Mouse (Mus musculus) embryo, embryonic 10.5 days (tissue): ENCODE results near the gene Sox8.

Experiments
- DNase-seq: peaks from one replicate; pipeline ENCODE4 v3.0.0-alpha.2; 2015; ENCODE audit warnings: low spot score

The Sox8 gene

DNA sequence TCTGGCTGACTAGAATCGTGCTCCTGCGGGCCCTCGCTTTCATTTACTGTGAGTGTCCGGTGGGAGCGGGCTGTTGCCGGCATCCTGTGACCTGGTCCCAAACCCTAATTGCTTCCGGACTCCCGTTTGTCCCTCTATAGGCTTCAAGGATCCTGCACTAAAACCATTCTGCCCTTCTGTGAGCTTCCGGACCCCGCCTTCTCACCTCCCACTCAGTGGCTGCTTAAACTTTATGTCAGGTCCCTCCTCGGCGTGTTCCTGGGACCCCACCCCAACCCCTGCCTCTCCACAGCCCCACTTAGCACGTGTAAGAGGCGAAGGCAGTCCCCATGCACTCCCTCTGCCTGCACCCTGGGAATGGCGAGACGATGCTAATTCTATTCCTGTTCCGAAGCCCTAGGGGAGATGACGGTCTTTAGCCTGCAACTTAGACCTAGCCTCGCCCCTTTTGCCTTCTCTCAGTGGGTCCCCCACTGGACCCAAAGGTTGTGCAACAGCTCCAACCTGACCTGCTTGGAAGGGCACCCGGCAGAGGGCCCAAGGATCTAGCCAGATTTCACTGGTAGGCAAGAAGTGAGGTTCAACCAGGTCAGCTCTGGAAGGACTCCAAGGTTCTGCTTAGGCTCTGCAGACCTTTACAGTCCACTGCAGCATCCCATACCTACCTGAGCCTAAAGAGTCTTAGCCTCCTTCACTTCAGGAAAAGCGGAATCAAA, 9.0 kb upstream of the Sox8 start:
- DNase-seq = no peak

DNA sequence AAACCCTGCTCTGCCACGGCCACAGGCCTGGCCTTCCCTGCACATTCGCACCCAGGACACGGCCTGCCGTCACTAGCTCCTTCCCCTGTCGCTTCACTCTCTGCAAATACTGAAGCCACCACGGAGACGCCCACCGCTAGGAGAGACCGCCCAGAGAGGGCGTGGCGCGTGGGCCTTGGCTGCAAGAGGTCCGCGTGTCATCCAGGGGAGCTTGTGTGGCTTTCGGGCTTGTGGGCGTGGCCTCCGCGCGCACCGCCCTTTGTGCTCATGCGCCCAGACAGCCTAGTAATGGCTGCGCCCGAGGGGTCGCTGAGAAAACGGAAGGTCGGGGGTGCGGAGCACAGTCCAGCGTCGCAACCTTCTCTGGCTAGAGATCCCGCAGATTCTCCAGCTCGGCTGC, 8.4 kb upstream of the Sox8 start, which contains the start of gene Lmf1:
Gene Lmf1 (plus strand): TSS at position 166 of the 400 bp plus-strand sequence.
- DNase-seq = peak; percentile 98

DNA sequence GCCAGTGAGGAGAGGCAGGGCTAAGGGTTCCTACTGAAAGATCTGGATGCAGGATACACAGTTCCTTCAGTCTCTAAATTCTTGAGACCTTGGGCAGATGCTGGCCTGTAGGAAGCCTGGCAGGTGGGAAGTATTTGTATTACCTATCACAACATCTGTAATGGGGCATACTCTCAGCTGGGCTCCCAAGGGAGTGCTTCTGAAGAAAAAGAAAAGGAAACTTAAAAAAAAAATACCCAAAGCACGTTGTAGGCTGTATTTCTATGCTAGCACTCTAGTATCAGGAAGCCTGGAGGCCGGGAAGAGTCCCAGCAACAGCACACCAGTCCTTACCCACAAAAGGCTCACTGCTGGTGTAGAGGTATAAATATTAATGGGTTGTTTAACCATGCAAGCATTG, 7.2 kb upstream of the Sox8 start:
- DNase-seq = no peak

DNA sequence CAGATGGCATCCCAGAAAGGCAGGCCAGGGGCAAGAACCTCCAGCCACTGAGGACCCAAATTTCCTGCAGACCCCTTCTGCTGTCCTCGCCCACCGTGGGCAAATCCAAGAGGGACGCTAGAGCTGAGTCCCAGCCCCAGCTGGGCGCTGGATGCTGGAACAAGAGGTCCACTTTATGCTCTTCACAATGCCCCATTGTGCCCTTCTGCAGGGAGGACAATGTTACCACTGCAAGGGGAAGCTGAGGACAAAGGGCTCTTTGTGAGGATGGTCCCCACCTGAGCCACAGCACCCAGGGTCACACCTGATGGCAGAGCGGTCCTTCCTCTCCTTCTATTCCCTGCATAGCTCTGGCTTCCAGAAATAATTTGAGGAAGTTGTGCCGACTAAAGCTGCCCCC, 6.8 kb upstream of the Sox8 start:
- DNase-seq = no peak

DNA sequence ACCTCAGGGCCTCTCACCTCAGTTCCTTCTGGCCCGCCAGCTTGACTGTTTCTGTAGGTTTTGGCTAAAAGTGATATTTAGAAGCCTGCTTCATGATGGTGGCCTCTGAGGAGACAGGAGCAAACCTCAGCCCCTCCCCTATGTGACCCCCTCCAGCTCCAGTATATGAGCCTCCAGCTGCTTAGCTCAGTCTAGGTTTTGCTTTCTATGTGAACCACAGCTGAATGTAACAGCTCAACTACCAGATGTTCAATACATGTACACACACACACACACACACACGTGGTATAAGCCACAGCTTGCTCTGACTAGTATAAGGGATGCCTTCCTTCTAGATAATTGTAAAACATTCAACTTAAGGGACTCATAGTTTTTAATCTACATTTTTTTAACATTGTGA, 5.5 kb upstream of the Sox8 start:
- no peak for DNase-seq

DNA sequence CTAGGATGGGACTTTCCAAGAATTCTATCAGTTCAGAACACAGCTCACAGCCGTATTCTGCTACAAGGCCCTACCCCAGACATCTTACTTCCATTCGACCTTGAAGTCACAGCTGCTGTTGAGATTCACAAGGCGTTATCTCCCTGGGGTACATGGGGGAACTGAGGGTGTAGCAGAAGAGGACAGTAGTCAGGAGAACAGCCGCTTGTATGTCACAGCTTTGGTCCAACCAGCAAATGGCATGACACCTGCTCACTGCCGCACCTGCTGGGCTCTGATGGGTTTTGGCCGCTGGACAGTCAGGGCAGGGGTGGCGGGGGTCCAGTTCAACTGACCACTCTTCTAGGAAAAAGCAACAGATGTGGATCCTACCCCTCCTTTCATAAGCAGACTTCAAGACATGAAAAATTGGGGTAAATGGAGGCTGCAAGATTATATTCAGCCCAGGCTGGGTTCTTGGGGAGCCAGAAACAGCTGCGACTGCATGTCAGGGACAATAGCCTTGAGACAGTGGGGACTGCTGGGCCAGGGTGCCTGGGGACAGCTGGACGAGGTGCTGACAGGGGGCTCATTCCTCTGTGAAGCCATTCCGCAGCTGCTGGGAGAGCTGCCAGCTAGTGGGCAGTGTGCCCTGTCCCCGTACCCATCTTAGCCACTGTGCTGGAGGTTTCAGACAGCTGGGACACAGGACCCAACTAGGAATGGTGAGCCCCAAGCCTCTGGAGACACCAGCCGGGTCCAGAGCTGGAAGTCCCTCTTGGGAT, 4.9 kb upstream of the Sox8 start:
- no peak for DNase-seq

DNA sequence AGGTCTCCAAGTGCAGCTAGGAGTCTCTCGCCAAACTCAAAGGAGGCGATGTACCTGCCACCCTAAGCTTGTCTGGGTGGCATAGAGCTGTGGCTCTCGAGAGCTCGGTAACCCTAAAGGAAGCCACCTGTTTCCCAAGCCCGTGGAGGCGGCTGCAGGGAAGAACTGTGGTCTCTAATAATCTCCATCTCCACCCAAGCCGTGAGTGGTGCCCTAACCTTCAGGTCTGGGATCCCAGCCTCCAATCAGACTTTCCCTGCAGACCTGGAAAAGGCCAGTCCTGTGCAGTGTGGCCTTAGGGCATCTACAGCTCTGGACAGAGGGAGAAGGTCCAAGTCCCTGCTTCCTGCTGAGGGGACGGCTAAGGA, 951 bp upstream of the Sox8 start:
- peak; percentile 18 for DNase-seq

DNA sequence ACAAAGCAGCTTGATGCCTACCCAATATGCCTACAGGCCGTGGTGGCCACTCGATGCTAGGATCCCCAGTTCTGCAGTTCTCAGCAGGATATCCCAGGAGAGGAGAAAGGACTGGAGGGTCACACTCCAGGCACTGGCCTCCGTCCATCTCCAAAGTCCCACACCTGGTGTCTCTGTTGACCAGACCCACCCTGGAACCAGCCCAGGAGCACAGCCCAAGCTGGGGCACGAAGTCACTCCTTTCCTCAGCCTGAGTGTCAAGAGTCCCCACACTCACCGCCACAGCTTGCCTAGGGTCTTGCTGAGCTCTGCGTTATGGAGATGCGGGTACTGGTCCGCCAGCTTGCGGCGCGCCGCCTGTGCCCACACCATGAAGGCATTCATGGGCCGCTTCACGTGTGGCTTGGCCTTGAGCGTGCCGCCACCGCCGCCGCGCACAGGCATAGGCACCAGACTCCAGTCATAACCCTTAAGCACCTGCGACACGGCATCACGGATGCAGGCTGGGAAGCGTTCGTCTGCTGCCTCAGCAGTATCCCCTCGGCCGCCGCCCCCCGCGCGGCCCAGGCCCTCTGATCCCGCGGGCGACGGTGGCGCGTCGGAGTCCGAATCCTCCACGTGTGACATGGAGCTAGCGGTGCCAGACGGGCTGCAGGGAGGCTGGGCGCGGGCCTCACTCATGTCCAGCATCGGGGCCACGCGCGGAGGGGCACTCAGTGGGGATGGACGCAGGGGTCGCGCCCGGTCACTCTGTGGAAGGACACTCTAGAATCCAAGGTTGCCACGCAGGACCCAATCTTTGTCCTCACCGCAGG, 446 bp downstream of the Sox8 start:
- DNase-seq = peak; percentile 37

DNA sequence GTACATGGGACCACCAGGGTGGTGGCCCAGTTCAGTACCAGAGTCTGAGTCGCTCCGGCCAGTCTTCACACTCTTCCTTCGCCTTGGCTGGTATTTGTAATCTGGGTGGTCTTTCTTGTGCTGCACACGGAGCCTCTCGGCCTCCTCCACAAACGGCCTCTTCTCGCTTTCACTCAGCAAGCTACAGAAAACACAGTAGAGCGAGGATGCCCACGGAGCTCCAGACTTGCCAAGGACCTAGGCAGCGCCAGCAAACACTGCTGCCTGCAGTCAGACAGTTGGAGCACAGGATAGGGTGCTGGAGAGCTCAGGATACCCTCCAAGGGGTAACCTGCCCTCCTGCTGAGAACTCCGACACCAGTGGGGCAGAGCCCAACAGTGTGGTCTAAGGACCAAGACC, 1.6 kb downstream of the Sox8 start:
- DNase-seq = no peak

DNA sequence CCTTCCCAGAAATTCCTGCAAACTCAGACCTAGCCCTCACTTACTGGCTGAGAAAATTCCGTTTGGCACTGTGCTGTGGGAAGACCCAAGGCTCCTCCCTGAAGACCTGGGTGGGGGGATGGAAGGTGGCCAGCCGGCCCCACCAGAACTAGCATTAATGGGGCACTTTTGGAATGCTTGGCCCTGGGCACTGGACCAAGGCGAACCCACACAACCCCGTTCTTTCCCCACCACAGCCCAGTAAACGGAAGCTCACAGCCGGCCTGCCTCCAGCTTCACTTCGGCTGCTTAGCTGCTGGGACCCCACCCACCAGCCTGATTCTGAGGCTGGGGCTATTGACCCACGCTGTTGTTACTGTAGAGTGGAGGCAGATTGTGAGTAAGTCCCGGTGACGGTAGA, 2.3 kb downstream of the Sox8 start:
- no peak for DNase-seq

DNA sequence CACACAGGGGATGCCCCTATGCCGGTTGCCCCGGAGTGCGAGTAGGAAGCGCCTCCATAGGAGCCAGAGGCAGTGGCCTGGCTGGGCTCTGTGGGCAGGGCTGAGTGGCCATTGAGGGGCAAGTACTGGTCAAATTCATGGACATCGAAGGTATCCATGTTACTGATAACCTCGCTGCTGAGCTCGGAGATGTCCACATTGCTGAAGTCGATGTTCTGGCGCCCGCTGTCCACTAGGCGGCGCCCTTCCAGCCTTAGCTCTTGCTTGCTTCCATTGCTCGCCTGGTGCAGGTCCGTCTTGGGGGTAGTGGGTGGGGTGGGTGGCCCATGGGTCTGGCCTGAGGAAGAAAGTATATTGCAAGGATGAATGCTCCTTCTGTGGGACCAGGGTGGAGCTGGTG, 2.7 kb downstream of the Sox8 start:
- DNase-seq = peak; percentile 83

DNA sequence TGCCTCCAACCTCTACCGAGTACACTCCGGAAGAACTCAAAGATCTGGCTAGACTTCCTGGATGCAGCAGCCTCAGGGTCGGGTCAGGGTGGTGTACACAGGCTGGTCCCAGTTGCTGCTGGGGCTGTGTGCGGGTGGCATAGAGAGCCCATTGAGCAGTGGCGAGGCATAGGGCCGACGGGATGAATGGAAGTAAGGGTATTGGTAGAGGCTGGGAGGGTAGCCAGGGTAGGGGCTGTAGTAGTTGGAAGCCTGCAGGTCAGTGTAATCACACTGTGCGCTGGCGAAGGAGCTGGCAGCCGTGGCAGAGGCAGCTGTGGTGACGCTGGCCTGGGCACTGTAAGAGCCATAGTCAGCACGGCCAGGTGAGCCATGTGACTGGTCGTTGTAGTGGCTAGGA, 3.2 kb downstream of the Sox8 start:
- no peak for DNase-seq

DNA sequence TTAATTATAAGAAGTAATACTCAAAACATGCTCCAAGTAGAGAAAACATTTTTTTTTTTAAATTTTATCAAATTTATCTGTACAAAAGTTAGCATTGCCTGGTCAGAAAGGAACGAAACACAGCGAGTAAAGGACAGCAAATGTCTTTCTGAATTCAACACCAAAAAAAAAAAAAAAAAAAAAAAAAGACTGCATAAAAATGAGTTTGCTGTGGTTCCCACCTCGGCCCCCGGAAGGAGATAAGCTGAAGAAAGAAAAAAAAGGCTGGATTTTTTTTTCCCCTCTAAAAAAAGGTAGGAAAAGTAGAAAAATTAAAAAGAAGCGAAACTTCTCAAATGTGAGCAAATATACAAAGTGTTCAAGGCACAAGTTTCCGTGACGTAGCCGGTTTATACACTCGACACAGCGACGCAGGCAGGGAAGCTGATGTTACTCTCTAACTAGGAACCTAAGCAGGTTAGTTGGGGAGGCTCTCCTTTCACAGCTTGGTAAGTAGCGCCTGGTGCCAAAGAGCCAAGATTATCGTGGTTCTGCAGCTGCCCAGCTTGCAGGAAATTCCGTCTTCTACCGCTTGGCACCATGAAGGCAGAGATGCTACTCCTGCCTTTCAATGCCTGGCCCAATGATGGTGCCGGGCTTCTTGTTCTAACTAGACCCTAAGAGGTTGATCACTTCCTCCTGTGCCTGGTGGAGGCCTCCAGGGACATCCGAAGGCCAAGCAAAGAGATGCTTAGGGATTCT, 4.5 kb downstream of the Sox8 start:
- no peak for DNase-seq

DNA sequence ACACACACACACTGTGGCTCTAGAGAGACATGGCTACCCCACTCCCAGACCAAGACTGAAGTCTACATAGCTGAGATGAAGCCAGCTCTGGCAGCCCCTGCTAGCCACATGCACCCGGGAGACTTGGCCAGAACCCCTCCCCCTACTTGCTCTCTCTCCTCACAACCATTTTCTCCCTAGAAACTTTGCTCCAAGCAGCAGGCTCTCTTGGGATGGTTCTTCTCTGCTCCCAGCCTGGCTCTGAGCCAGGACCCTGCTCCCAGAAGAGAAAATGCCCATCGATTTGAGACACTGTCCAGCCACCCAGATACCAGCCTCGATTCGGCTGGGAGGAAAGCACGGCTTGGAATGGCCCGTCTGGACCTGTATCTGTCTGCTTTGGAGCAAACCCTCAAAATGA, 5.2 kb downstream of the Sox8 start:
- peak; percentile 32 for DNase-seq

DNA sequence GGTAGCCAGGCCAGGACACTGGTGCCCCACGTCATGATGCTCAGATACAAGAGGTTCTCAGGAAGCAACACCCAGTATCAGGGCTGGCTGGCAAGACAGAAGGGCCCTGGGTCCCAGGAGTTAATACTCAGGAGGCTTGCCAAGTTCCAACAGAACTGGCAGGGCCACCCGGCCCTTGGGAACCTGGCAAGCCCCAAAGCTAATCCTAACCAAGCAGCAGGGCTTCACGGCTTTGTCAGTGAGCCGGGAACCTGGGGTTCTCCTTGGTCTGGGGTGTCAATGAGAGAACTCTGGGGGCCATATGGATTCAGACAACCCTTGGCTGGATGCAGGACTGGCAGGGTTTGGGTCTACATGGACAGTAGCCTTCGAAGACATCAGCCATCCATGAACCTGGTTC, 6.0 kb downstream of the Sox8 start:
- no peak for DNase-seq

DNA sequence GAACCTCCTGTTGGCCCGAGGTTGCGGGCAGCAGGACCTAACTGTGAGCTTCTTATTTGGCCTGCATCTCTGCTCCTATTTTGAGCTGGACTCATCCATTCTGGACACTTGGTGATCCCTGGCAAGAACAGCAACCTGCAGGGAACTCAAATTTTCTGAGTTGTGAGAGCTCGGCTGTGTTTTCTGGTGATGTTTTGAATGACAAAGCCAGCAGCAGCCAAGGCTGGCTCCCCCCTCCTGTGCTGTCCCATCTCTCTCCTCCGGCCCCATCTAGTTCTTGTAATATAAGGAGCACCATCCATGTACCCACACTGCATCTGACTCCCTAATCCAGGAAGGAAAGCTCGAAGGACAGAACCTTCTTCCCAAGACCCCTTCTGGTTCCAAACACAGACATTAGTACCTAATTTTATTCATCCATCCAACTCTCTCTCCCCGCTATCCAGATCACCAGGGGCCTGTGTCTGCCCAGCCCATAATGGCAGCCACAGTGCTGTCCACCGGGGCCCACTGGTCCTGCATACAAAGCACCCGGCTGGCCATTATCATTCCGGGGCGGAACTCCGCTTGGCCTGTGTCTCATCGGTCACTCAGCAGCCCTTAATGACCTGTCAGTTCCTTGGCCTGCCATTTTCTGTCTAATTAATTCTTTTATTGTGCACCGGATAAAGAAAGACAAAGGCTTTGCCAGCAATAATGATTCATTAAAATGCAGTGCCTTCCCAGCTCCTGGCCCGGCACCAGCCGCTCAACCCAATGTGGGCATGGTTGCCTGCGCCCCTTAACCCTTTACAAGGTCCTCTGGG, 9.1 kb downstream of the Sox8 start:
- DNase-seq = peak; percentile 80

DNA sequence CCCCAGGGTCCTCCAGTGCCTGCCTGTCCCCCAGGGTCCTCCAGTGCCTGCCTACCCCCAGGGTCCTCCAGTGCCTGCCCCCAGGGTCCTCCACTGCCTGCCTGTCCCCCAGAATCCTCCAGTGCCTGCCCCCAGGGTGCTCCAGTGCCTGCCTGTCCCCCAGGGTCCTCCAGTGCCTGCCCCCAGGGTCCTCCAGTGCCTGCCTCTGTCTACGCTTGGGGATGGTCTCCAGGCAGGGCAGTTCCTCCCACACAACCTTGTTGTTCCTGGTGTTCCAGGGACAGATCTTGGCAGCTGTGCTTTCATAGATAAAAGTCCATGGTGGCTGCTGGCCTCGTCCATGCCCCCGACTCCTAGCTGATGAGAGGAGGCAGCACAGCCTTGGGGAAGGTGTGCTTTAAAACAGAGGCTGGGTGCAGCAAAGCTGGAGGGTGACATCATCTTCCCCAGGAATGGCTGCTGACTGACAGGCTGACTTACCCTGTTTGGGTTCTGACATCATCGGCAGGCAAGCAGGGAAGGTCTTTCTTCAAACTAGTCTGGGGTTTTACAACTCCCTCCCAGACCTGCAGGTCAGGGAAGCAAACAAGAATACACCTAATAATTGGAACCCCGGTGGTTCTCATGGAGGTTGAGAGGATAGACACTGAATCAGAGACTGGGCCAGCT, 9.8 kb downstream of the Sox8 start:
- no peak for DNase-seq

DNA sequence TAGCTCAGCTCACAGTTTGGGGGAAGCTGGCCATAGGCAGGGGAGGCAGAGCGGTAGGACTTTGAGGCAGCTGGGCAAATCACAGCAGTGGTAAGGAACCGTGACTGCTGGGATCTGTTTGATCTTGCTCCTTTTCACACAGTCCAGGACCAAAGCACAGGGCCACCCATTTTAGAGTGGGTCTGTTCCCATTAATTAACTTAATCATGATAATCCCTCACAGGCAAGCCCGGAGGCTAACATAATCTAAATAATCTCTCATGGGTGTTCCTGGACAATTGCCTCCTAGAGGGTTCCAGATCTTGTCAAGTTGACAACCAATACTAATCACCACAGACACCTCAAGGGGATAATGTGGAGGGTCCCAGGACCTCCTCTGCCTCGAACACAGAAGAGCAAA, 10.9 kb downstream of the Sox8 start:
- DNase-seq = no peak

DNA sequence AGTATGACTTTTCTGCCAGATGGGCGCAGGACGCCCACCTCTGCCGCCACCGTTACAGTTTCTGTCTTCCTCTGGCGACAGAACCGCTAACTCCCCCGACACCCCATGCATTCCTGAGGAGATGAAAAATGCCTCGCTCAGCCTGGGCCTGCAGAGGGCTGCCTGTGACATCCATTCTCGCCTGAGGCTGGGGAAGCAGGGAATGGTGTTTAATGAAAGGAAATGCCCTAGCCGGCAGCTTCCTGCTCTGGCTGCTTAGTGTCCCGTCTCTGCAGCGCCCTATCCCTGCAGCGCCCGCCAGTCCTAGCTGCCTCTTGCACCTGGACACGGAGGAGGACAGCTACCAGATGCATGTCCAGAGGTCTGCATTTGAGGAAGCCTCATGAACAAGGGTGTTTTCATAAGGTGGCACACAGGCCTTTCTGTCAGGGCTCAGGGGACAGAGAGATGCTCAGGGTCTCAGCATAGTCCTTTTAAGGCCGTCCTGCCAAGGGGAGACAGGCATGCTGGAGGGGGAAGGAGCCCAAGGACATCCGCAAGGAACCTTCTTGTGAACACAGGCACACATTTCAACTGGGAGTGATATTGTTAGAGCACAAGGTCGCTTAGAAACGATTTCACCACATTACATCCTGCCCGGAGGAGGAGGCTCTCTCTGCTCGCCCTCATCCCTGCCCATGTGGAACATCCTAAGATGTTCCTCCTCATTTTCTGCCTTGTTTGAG, 13.7 kb downstream of the Sox8 start:
- peak; percentile 70 for DNase-seq
